Comparison of ENCODE assay signal across 14 mouse cellular contexts in the genomic region with DNA sequence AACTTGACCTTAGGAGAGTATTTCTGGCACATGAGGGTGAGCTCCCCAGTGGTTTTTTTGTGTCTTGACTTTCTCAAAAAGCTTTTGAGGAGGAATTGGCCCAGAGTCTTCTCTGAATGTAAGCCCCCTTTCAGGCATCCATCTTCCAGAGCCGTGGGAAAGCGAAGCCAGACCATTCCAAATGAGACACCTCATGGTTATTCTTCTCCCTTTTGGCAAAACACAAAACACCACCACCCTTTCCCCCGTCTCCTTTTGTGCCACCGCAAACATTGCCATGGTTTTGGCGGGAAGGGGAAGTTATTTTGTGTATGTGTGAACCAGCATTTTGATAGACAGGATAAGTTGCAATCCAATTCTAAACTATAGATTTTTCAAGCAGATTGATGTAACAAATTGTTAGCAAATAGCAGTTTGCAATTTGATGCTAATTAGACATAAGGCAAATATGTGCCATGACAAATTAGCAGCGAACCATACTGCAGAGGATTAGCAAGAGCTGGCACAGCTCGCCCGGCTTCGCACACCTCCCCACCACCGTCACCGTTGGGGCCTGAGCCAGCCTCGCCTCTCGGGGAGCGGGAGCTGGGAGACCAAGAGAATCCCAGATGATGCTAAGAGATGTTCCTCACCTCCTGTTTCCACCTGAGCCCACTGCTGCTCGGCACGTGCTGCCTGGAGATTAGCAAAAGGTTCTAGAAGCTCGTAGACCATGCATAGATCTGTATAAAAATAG.
A peak's percentile ranks its signal among the peaks of the same experiment; 100 is the strongest.
DNase-seq lines count a peak whose midpoint lies in the region; ATAC-seq and TF ChIP-seq lines count a peak whose summit lies in the region.
"Had no signal": no experiment of that assay in that cellular context is flagged by ENCODE, and none has a peak within 500 bp of the region (broad histone marks: within the 10 kb centered on the region; RNA-seq: fewer than 3 reads in every experiment).

No protein-coding gene starts in this region.

- ATAC-seq in hindbrain, postnatal 0 days: no peak

- DNase-seq in cerebellum, postnatal 25 days: peak; percentile 5 to 38
- DNase-seq in cerebellum, adult 11 months: no peak
- peak; percentile 62 for DNase-seq in hindbrain, postnatal 0 days (ENCODE audit: low spot score)
- DNase-seq in hindbrain, embryonic 10.5 days (ENCODE audit: low spot score): no peak
- DNase-seq in layer of hippocampus, adult 8-10 months (ENCODE audit: low spot score in 2 of 2): peak; percentile 19 to 48
- peak; percentile 41 for DNase-seq in right cerebral cortex, postnatal 14 days
- no peak for DNase-seq in kidney, postnatal 4 days
- DNase-seq in gastrocnemius, postnatal 14 days: no peak
- DNase-seq: cerebellum, adult 9-11 months; kidney, adult 18-20 months; lung, embryonic 14.5 days had no signal

- H3K4me2 ChIP-seq in hindbrain, postnatal 0 days (ENCODE audit: low read depth, low read length): no peak overlapping the region
- H3K4me2 ChIP-seq: heart, embryonic 15.5 days; limb, embryonic 15.5 days; lung, embryonic 14.5 days; midbrain, embryonic 12.5 days had no signal

- H3K4me1 ChIP-seq in hindbrain, postnatal 0 days (ENCODE audit: insufficient read depth, low read length): no peaks in the 10 kb centered on the region
- H3K4me1 ChIP-seq in hindbrain, embryonic 10.5 days (replicated peaks): no peaks in the 10 kb centered on the region
- H3K4me1 ChIP-seq: heart, embryonic 15.5 days; limb, embryonic 15.5 days had no signal

- no peaks in the 10 kb centered on the region for H3K36me3 ChIP-seq in hindbrain, postnatal 0 days (ENCODE audit: insufficient read depth, low read length)
- H3K36me3 ChIP-seq in hindbrain, embryonic 10.5 days: no peaks in the 10 kb centered on the region
- H3K36me3 ChIP-seq: heart, embryonic 15.5 days; limb, embryonic 15.5 days; midbrain, embryonic 12.5 days had no signal

- intact Hi-C loops in gastrocnemius, postnatal 14 days (cut with DNase I; ENCODE audit: low total_unique reads): no loop called here

- H3K9ac ChIP-seq in hindbrain, postnatal 0 days (replicated peaks; ENCODE audit: low read length): no peak overlapping the region
- H3K9ac ChIP-seq: heart, embryonic 15.5 days; limb, embryonic 15.5 days; lung, embryonic 14.5 days; midbrain, embryonic 12.5 days had no signal

- H3K4me3 ChIP-seq in hindbrain, postnatal 0 days (ENCODE audit: low read length): no peak overlapping the region
- no peak overlapping the region for H3K4me3 ChIP-seq in hindbrain, embryonic 10.5 days
- H3K4me3 ChIP-seq: heart, embryonic 15.5 days; limb, embryonic 15.5 days; midbrain, embryonic 12.5 days had no signal

- no peaks in the 10 kb centered on the region for H3K27me3 ChIP-seq in hindbrain, postnatal 0 days (ENCODE audit: insufficient read depth, low read length)
- no peaks in the 10 kb centered on the region for H3K27me3 ChIP-seq in hindbrain, embryonic 10.5 days (ENCODE audit: insufficient read depth, poor library complexity, severe bottlenecking)
- H3K27me3 ChIP-seq: heart, embryonic 15.5 days; limb, embryonic 15.5 days; midbrain, embryonic 12.5 days had no signal

- peaks cover 3% of the 10 kb centered on the region; the same call in 1 of the 2 replicates for H3K9me3 ChIP-seq in hindbrain, postnatal 0 days (ENCODE audit: low read length)
- H3K9me3 ChIP-seq in hindbrain, embryonic 10.5 days: no peaks in the 10 kb centered on the region
- H3K9me3 ChIP-seq: heart, embryonic 15.5 days; limb, embryonic 15.5 days; midbrain, embryonic 12.5 days had no signal

- H3K27ac ChIP-seq in hindbrain, postnatal 0 days: no peak overlapping the region
- H3K27ac ChIP-seq in hindbrain, embryonic 10.5 days: no peak overlapping the region
- H3K27ac ChIP-seq: heart, embryonic 15.5 days; limb, embryonic 15.5 days; midbrain, embryonic 12.5 days had no signal

- 42% methylated on average over 17 of the region's 17 CpGs for WGBS in hindbrain, postnatal 0 days
- WGBS in hindbrain, embryonic 10.5 days: 91% methylated on average over 17 of the region's 17 CpGs

- TF ChIP-seq CTCF in hindbrain, postnatal 0 days (IDR thresholded peaks at IDR 0.05; ENCODE audit: low read depth): no peak

Comparison
In these comparisons a context has a peak if more than half of its experiments do, and no peak if none do; other contexts are left out.
1. DNase-seq: peak in cerebellum, postnatal 25 days (2 of 2), hindbrain, postnatal 0 days (single experiment), layer of hippocampus, adult 8-10 months (2 of 2) and right cerebral cortex, postnatal 14 days (single experiment); none in cerebellum, adult 11 months (single experiment), hindbrain, embryonic 10.5 days (single experiment), kidney, postnatal 4 days (0 of 2) and gastrocnemius, postnatal 14 days (single experiment).